Mouse (Mus musculus) ES-E14 (cell line): ENCODE data around the gene Ergic1. TPM values are rescaled to one million over a fixed set of nuclear protein-coding genes. Genes with fewer than 3 reads are reported as not detected.

Experiments
- DNase-seq: peaks from one replicate; pipeline ENCODE4 v3.0.0-alpha.2; 2013; ENCODE audit warnings: low read depth, low spot score
- H3K27ac ChIP-seq: 2 replicates; pipeline ENCODE4 v1.5.1; 2012; ENCODE audit warnings: low read depth, mild to moderate bottlenecking, low read length, moderate library complexity, mixed read lengths; ENCODE audit not compliant: poor library complexity, insufficient read depth, severe bottlenecking
- H3K36me3 ChIP-seq: 2 replicates; pipeline ENCODE4 v1.6.1; 2012; ENCODE audit warnings: mild to moderate bottlenecking, low read length, moderate library complexity, mixed read lengths; ENCODE audit not compliant: control insufficient read depth, poor library complexity, insufficient read depth, severe bottlenecking
- H3K4me1 ChIP-seq, 2 experiments: fragments of 150-350 bp in 1 of 2; sonication (generic) in 1 of 2; 2 replicates each; pipeline ENCODE4 v1.6.1; 2012; ENCODE audit warnings: low read length in 2 of 2, mild to moderate bottlenecking in 1 of 2, mixed read lengths in 1 of 2; ENCODE audit not compliant: control insufficient read depth in 2 of 2, insufficient read depth in 2 of 2, poor library complexity in 1 of 2
- H3K4me3 ChIP-seq, 2 experiments: fragments of 150-350 bp in 1 of 2; sonication (generic) in 1 of 2; 2 replicates each; pipeline ENCODE4 v1.5.1; 2012; ENCODE audit warnings: low read length in 2 of 2, low read depth in 1 of 2, mild to moderate bottlenecking in 1 of 2, mixed read lengths in 1 of 2; ENCODE audit not compliant: insufficient read depth in 1 of 2, poor library complexity in 1 of 2, severe bottlenecking in 1 of 2
- H3K9ac ChIP-seq: 2 replicates; pipeline ENCODE4 v1.6.1; 2012; ENCODE audit warnings: low read depth, mild to moderate bottlenecking, low read length, mixed read lengths; ENCODE audit not compliant: poor library complexity, insufficient read depth, severe bottlenecking
- H3K9me3 ChIP-seq: fragments of 150-350 bp; sonication (generic); 2 replicates; pipeline ENCODE4 v1.6.1; 2012; ENCODE audit warnings: low read depth, mild to moderate bottlenecking, low read length; ENCODE audit not compliant: control insufficient read depth, insufficient read depth
- CHD2 ChIP-seq: IDR thresholded peaks from 2 replicates; pipeline ENCODE4 v1.6.1; 2014; ENCODE audit warnings: mild to moderate bottlenecking, low read depth, low read length, inconsistent platforms
- HCFC1 ChIP-seq: IDR thresholded peaks from 2 replicates; pipeline ENCODE4 v1.6.1; 2012; ENCODE audit warnings: low read length, inconsistent platforms, borderline replicate concordance; ENCODE audit not compliant: insufficient read depth
- MAFK ChIP-seq: IDR thresholded peaks from 2 replicates; pipeline ENCODE4 v1.6.1; 2014; ENCODE audit warnings: mild to moderate bottlenecking, low read depth, low read length, inconsistent platforms; ENCODE audit not compliant: insufficient read depth
- ZC3H11A ChIP-seq: IDR thresholded peaks from 2 replicates; pipeline ENCODE4 v1.6.1; 2012; ENCODE audit warnings: low read depth, mild to moderate bottlenecking, inconsistent platforms, low read length, borderline replicate concordance
- ZNF384 ChIP-seq: IDR thresholded peaks from 2 replicates; pipeline ENCODE4 v1.6.1; 2012; ENCODE audit warnings: low read depth, low read length, inconsistent platforms
- in situ Hi-C, 2 experiments: fragments of 600-800 bp; cut with MboI; formaldehyde crosslinking; loops; one replicate each; pipeline ENCODE4 v1.15.1; 2025; ENCODE audit warnings: low sequenced_read_pairs in 2 of 2, inconsistent platforms in 1 of 2; ENCODE audit not compliant: unreplicated experiment in 2 of 2
- total RNA-seq: library from RNA; depleted of rRNA; stranded (reverse); fragments of 300-350 nt; gene quantifications from 2 replicates; pipeline ENCODE4 v1.2.3, GENCODE M21; 2012

Gene Ergic1
- total RNA-seq, 1 experiment, result 97.5 TPM

GRCm38 (mm10) chr17:26608877-26609276, 47.6 kb downstream of the Ergic1 start:
- Histone ChIP-seq H3K9me3 (no peaks in the 10 kb centered on the region), H3K27ac (no peak overlapping the region), H3K4me1 (peaks cover 0 to 7% of the 10 kb centered on the region in 2 experiments; a peak in 1 of 4 replicates), H3K9ac (no peak overlapping the region), H3K36me3 (no peaks in the 10 kb centered on the region), H3K4me3 (no peak overlapping the region)
- in situ Hi-C loops, result no loop called here
- TF ChIP-seq CHD2, result no peak
- TF ChIP-seq ZC3H11A, result no peak
- TF ChIP-seq HCFC1, result no peak
- TF ChIP-seq ZNF384, result no peak
- TF ChIP-seq MAFK, result no peak
- no peak for DNase-seq

GRCm38 (mm10) chr17:26609820-26610219, 48.5 kb downstream of the Ergic1 start:
- H3K27ac ChIP-seq, result no peak overlapping the region
- in situ Hi-C loops, result no loop called here
- TF ChIP-seq HCFC1, result no peak
- no peak for TF ChIP-seq CHD2
- no peak for TF ChIP-seq ZNF384
- no peak for TF ChIP-seq ZC3H11A
- TF ChIP-seq MAFK, result no peak

GRCm38 (mm10) chr17:26611328-26611727, 50.0 kb downstream of the Ergic1 start:
- Histone ChIP-seq H3K4me3 (no peak overlapping the region), H3K9ac (no peak overlapping the region), H3K9me3 (no peaks in the 10 kb centered on the region), H3K36me3 (peaks cover 5% of the 10 kb centered on the region; the same call in 1 of the 2 replicates), H3K4me1 (peaks cover 0 to 7% of the 10 kb centered on the region in 2 experiments; a peak in 1 of 4 replicates), H3K27ac (no peak overlapping the region)
- in situ Hi-C loops, result no loop called here
- no peak for DNase-seq
- no peak for TF ChIP-seq CHD2
- no peak for TF ChIP-seq ZC3H11A
- no peak for TF ChIP-seq HCFC1
- TF ChIP-seq ZNF384, result no peak
- no peak for TF ChIP-seq MAFK

More at GRCm38 (mm10) chr17:26609820-26610219, 48.5 kb downstream of the Ergic1 start:
- Histone ChIP-seq H3K36me3 (peaks cover 5% of the 10 kb centered on the region; the same call in 1 of the 2 replicates), H3K4me3 (no peak overlapping the region), H3K9me3 (no peaks in the 10 kb centered on the region), H3K9ac (no peak overlapping the region), H3K4me1 (peaks cover 0 to 7% of the 10 kb centered on the region in 2 experiments; a peak in 1 of 4 replicates)
- no peak for DNase-seq

GRCm38 (mm10) chr17:26611918-26612317, 50.6 kb downstream of the Ergic1 start:
- DNase-seq, result no peak
- H3K4me3 ChIP-seq, result no peak overlapping the region
- no peak overlapping the region for H3K9ac ChIP-seq
- peak overlapping the region; percentile 41; the same call in 1 of the 2 replicates for H3K27ac ChIP-seq
- no peaks in the 10 kb centered on the region for H3K9me3 ChIP-seq
- peaks cover 5% of the 10 kb centered on the region; the same call in 1 of the 2 replicates for H3K36me3 ChIP-seq
- peaks cover 0 to 7% of the 10 kb centered on the region in 2 experiments; a peak in 1 of 4 replicates for H3K4me1 ChIP-seq
- TF ChIP-seq ZNF384 (no peak), MAFK (no peak), ZC3H11A (no peak), HCFC1 (no peak), CHD2 (no peak)
- in situ Hi-C loops, result no loop called here
